Mouse (Mus musculus) CH12.LX (cell line): ENCODE results near the gene Ralgps2. TPM values are rescaled to one million over a fixed set of nuclear protein-coding genes. Genes with fewer than 3 reads are reported as not detected.

Experiments
- DNase-seq: peaks from one replicate; pipeline ENCODE4 v3.0.0-alpha.2; 2013; ENCODE audit errors: extremely low read depth
- H3K27ac ChIP-seq: 2 replicates; pipeline ENCODE4 v1.5.1; 2012; ENCODE audit warnings: low read depth, mild to moderate bottlenecking, control low read depth, moderate library complexity; ENCODE audit not compliant: insufficient read depth
- H3K27me3 ChIP-seq: replicated peaks from 2 replicates; pipeline ENCODE3; 2012; ENCODE audit warnings: inconsistent platforms
- H3K36me3 ChIP-seq, 2 experiments: replicated peaks in 1 of 2; 2 replicates each; pipeline versions ENCODE3 to v1.6.1; 2012; ENCODE audit warnings: inconsistent platforms in 1 of 2, low read length in 1 of 2, mild to moderate bottlenecking in 1 of 2, mixed read lengths in 1 of 2, moderate library complexity in 1 of 2; ENCODE audit not compliant: control insufficient read depth in 1 of 2, insufficient read depth in 1 of 2
- H3K4me1 ChIP-seq, 2 experiments: 2 replicates each; pipeline ENCODE4 v1.6.1; 2012; ENCODE audit warnings: inconsistent platforms in 1 of 2, moderate library complexity in 1 of 2; ENCODE audit not compliant: insufficient read depth in 2 of 2, control insufficient read depth in 1 of 2
- H3K4me2 ChIP-seq: 2 replicates; pipeline ENCODE4 v1.6.1; 2012; ENCODE audit warnings: low read depth, mild to moderate bottlenecking, control low read depth; ENCODE audit not compliant: poor library complexity, insufficient read depth, severe bottlenecking
- H3K4me3 ChIP-seq, 3 experiments: fragments of 150-350 bp in 1 of 3; sonication (generic) in 1 of 3; replicated peaks in 1 of 3; 2 replicates each; pipeline versions ENCODE3 to v1.5.1; 2011 to 2012; ENCODE audit warnings: low read depth in 2 of 3, low read length in 2 of 3, mild to moderate bottlenecking in 2 of 3, moderate library complexity in 2 of 3, control low read depth in 1 of 3, improper control_type of control experiment in 1 of 3, inconsistent platforms in 1 of 3, mixed read lengths in 1 of 3; ENCODE audit not compliant: poor library complexity in 1 of 3
- H3K79me2 ChIP-seq: replicated peaks from 2 replicates; pipeline ENCODE4 v1.6.1; 2012; ENCODE audit warnings: mild to moderate bottlenecking, moderate library complexity; ENCODE audit not compliant: control insufficient read depth, poor library complexity, insufficient read depth, severe bottlenecking; ENCODE audit errors: extremely low read depth
- H3K9ac ChIP-seq: 2 replicates; pipeline ENCODE4 v1.6.1; 2012; ENCODE audit warnings: low read depth, mild to moderate bottlenecking, control low read depth, moderate library complexity; ENCODE audit not compliant: insufficient read depth
- H3K9me3 ChIP-seq: replicated peaks from 2 replicates; pipeline ENCODE3; 2012; ENCODE audit warnings: low read length, inconsistent platforms, mixed read lengths
- BHLHE40 ChIP-seq: IDR thresholded peaks from 2 replicates; pipeline ENCODE4 v1.6.1; 2011; ENCODE audit warnings: mild to moderate bottlenecking, low read depth, low read length, improper control_type of control experiment
- ELF1 ChIP-seq: IDR thresholded peaks from 2 replicates; pipeline ENCODE4 v1.6.1; 2014; ENCODE audit warnings: low read depth, mild to moderate bottlenecking, inconsistent platforms, low read length, improper control_type of control experiment
- EP300 ChIP-seq: IDR thresholded peaks from 2 replicates; pipeline ENCODE4 v1.6.1; 2011; ENCODE audit warnings: low read length, improper control_type of control experiment
- HCFC1 ChIP-seq: IDR thresholded peaks from 2 replicates; pipeline ENCODE4 v1.6.1; 2012; ENCODE audit warnings: low read depth, mild to moderate bottlenecking, inconsistent platforms, low read length, improper control_type of control experiment
- MEF2A ChIP-seq: IDR thresholded peaks from 2 replicates; pipeline ENCODE4 v1.6.1; 2014; ENCODE audit warnings: low read depth, mild to moderate bottlenecking, inconsistent platforms, low read length, improper control_type of control experiment, borderline replicate concordance
- MXI1 ChIP-seq: IDR thresholded peaks from 2 replicates; pipeline ENCODE4 v1.6.1; 2011; ENCODE audit warnings: mild to moderate bottlenecking, low read depth, low read length, improper control_type of control experiment
- NELFE ChIP-seq: IDR thresholded peaks from 2 replicates; pipeline ENCODE4 v1.6.1; 2011; ENCODE audit warnings: low read depth, low read length, improper control_type of control experiment
- NRF1 ChIP-seq: IDR thresholded peaks from 2 replicates; pipeline ENCODE4 v1.6.1; 2014; ENCODE audit warnings: low read depth, mild to moderate bottlenecking, inconsistent platforms, low read length, improper control_type of control experiment, moderate library complexity
- RAD21 ChIP-seq: IDR thresholded peaks from 2 replicates; pipeline ENCODE4 v1.6.1; 2011; ENCODE audit warnings: low read depth, mild to moderate bottlenecking, low read length, improper control_type of control experiment, moderate library complexity
- RCOR1 ChIP-seq: conservative IDR thresholded peaks from 2 replicates; pipeline ENCODE4 v1.6.1; 2012; ENCODE audit warnings: low read depth, mild to moderate bottlenecking, inconsistent platforms, low read length, improper control_type of control experiment
- SIN3A ChIP-seq: IDR thresholded peaks from 2 replicates; pipeline ENCODE4 v1.6.1; 2012; ENCODE audit warnings: low read length, improper control_type of control experiment, inconsistent platforms
- SMC3 ChIP-seq: IDR thresholded peaks from 2 replicates; pipeline ENCODE4 v1.6.1; 2011; ENCODE audit warnings: low read depth, low read length, improper control_type of control experiment
- ZC3H11A ChIP-seq: IDR thresholded peaks from 2 replicates; pipeline ENCODE4 v1.6.1; 2012; ENCODE audit warnings: low read depth, mild to moderate bottlenecking, inconsistent platforms, low read length, improper control_type of control experiment
- dilution Hi-C: fragments of 300-500 bp; cut with MboI; formaldehyde crosslinking; loops from 2 replicates; pipeline ENCODE4 v1.14.3; 2020; ENCODE audit warnings: low sequenced_read_pairs; ENCODE audit not compliant: extremely low pct_unique_long_range_greater_than_20kb, extremely low pct_ligation_motif_present
- in situ Hi-C: fragments of 300-500 bp; cut with MboI; formaldehyde crosslinking; loops from 3 replicates; pipeline ENCODE4 v1.14.3; 2019; ENCODE audit warnings: low sequenced_read_pairs, low pct_ligation_motif_present, low pct_unique_long_range_greater_than_20kb, mixed read lengths
- polyA plus RNA-seq: library from polyadenylated mRNA; unstranded; fragments of >175 nt; gene quantifications from 2 replicates; pipeline ENCODE4 v1.2.1, GENCODE M21; 2012; ENCODE audit warnings: low read depth; ENCODE audit not compliant: insufficient read length
- total RNA-seq, 2 experiments: library from RNA; depleted of rRNA; stranded (reverse); fragments of 300-350 nt in 1 of 2; fragments of >200 nt in 1 of 2; gene quantifications; 2 replicates each; pipeline ENCODE4 v1.2.3; 2012 to 2014

Ralgps2 gene
- total and polyA plus RNA-seq, 3 experiments, result 65.1 to 149 (median 133) TPM

- H3K27me3 ChIP-seq, result no peaks in the 10 kb centered on the region
- H3K4me2 ChIP-seq, result no peak overlapping the region
- dilution Hi-C loops, result no loop called here
- no peaks in the 10 kb centered on the region for H3K79me2 ChIP-seq
- H3K9me3 ChIP-seq, result no peaks in the 10 kb centered on the region
- H3K36me3 ChIP-seq, result no peaks in the 10 kb centered on the region
- no peak overlapping the region for H3K27ac ChIP-seq
- no peak overlapping the region for H3K4me3 ChIP-seq
- no peak overlapping the region for H3K9ac ChIP-seq
- H3K4me1 ChIP-seq, result peaks cover 23 to 41% of the 10 kb centered on the region in 2 experiments
- in situ Hi-C loops, result no loop called here
- no peak for DNase-seq
- no peak for TF ChIP-seq RAD21
- TF ChIP-seq BHLHE40, result 0 out of 2 replicates have a peak, but pooled peaks have one; percentile 9
- no peak for TF ChIP-seq SIN3A
- no peak for TF ChIP-seq NELFE
These were observed 43.8 kb upstream of the Ralgps2 start for GRCm38 (mm10) chr1:156983009-156983870.

- peaks cover 18 to 31% of the 10 kb centered on the region in 2 experiments for H3K4me1 ChIP-seq
- no peaks in the 10 kb centered on the region for H3K9me3 ChIP-seq
- no peaks in the 10 kb centered on the region for H3K79me2 ChIP-seq
- H3K27ac ChIP-seq, result no peak overlapping the region
- DNase-seq, result no peak
- TF ChIP-seq SMC3 (no peak), ZC3H11A (no peak), RCOR1 (no peak), HCFC1 (no peak), NELFE (no peak), MEF2A (no peak), ELF1 (no peak)
- in situ Hi-C loops, result no loop called here
- no peaks in the 10 kb centered on the region for H3K36me3 ChIP-seq
- H3K9ac ChIP-seq, result no peak overlapping the region
- no peaks in the 10 kb centered on the region for H3K27me3 ChIP-seq
- dilution Hi-C loops, result no loop called here
- no peak overlapping the region for H3K4me3 ChIP-seq
- no peak overlapping the region for H3K4me2 ChIP-seq
These were observed 42.5 kb upstream of the Ralgps2 start for GRCm38 (mm10) chr1:156981975-156982374.

- Histone ChIP-seq H3K36me3 (no peaks in the 10 kb centered on the region), H3K4me1 (peaks cover 7 to 9% of the 10 kb centered on the region in 2 experiments; a peak in 2 of 4 replicates), H3K4me3 (no peak overlapping the region), H3K79me2 (no peaks in the 10 kb centered on the region), H3K27ac (no peak overlapping the region), H3K9ac (no peak overlapping the region), H3K27me3 (no peaks in the 10 kb centered on the region), H3K9me3 (no peaks in the 10 kb centered on the region), H3K4me2 (no peak overlapping the region)
- no peak for DNase-seq
- dilution Hi-C loops (no loop called here), in situ Hi-C loops (no loop called here)
- no peak for TF ChIP-seq MXI1
- no peak for TF ChIP-seq EP300
- no peak for TF ChIP-seq NRF1
- no peak for TF ChIP-seq SIN3A
These were observed 40.3 kb upstream of the Ralgps2 start for GRCm38 (mm10) chr1:156979722-156980121.
